Mouse (Mus musculus) naive thymus-derived CD4-positive, alpha-beta T cell, adult 2 months (primary cell): ENCODE measurements around the gene Gsg1l.
A peak's percentile ranks its signal among the peaks of the same experiment; 100 is the strongest.

ENCODE experiments used
- DNase-seq: peaks from one replicate; pipeline ENCODE4 v3.0.0-alpha.2; 2011; ENCODE audit warnings: low read depth

Gsg1l gene

GRCm38 (mm10) chr7:126082286-126082741, at the start of gene Gsg1l:
Gene Gsg1l (minus strand): TSS chr7:126082411.
- DNase-seq, result no peak

- no peak for DNase-seq
Measured at GRCm38 (mm10) chr7:126127673-126128072, 45.5 kb upstream of the Gsg1l start.

GRCm38 (mm10) chr7:126126502-126126901, 44.3 kb upstream of the Gsg1l start:
- no peak for DNase-seq

GRCm38 (mm10) chr7:126121533-126121932, 39.3 kb upstream of the Gsg1l start:
- DNase-seq, result no peak

GRCm38 (mm10) chr7:126119819-126120218, 37.6 kb upstream of the Gsg1l start:
- DNase-seq, result no peak

- no peak for DNase-seq
Measured at GRCm38 (mm10) chr7:126113263-126113662, 31.1 kb upstream of the Gsg1l start.

- DNase-seq, result no peak
Measured at GRCm38 (mm10) chr7:126111230-126111629, 29.0 kb upstream of the Gsg1l start.

GRCm38 (mm10) chr7:126109898-126110297, 27.7 kb upstream of the Gsg1l start:
- DNase-seq, result no peak

- no peak for DNase-seq
Measured at GRCm38 (mm10) chr7:126100440-126100839, 18.2 kb upstream of the Gsg1l start.

GRCm38 (mm10) chr7:126099835-126100234, 17.6 kb upstream of the Gsg1l start:
- DNase-seq, result no peak

GRCm38 (mm10) chr7:126099163-126099775, 17.1 kb upstream of the Gsg1l start:
- no peak for DNase-seq

- peak; percentile 53 for DNase-seq
Measured at GRCm38 (mm10) chr7:126097219-126097915, 15.2 kb upstream of the Gsg1l start.

- peak; percentile 37 for DNase-seq
Measured at GRCm38 (mm10) chr7:126096596-126096995, 14.4 kb upstream of the Gsg1l start.

- no peak for DNase-seq
Measured at GRCm38 (mm10) chr7:126094738-126095137, 12.5 kb upstream of the Gsg1l start.

- DNase-seq, result no peak
Measured at GRCm38 (mm10) chr7:126093162-126093561, 11.0 kb upstream of the Gsg1l start.

GRCm38 (mm10) chr7:126089782-126090181, 7.6 kb upstream of the Gsg1l start:
- DNase-seq, result peak; percentile 69

GRCm38 (mm10) chr7:126088155-126088554, 5.9 kb upstream of the Gsg1l start:
- peak; percentile 57 for DNase-seq

- no peak for DNase-seq
Measured at GRCm38 (mm10) chr7:126087602-126088001, 5.4 kb upstream of the Gsg1l start.

GRCm38 (mm10) chr7:126086321-126086741, 4.1 kb upstream of the Gsg1l start:
- no peak for DNase-seq

- DNase-seq, result no peak
Measured at GRCm38 (mm10) chr7:126085154-126085553, 2.9 kb upstream of the Gsg1l start.

GRCm38 (mm10) chr7:126083980-126084348, 1.8 kb upstream of the Gsg1l start:
- no peak for DNase-seq

- DNase-seq, result no peak
Measured at GRCm38 (mm10) chr7:126083341-126083979, 1.2 kb upstream of the Gsg1l start.

GRCm38 (mm10) chr7:126081727-126082285, 405 bp downstream of the Gsg1l start:
- no peak for DNase-seq
